Mouse (Mus musculus) bone marrow, adult 2 months (tissue): ENCODE data around the gene Spag7. TPM values are rescaled to one million over a fixed set of nuclear protein-coding genes. Genes with fewer than 3 reads are reported as not detected.

ENCODE experiments used
- H3K27ac ChIP-seq: fragments of 200-500 bp; 2 replicates; pipeline ENCODE4 v1.5.1; 2012; ENCODE audit warnings: low read depth, mild to moderate bottlenecking, control low read depth, inconsistent platforms, low read length; ENCODE audit not compliant: control insufficient read depth, poor library complexity, insufficient read depth
- H3K4me1 ChIP-seq: fragments of 200-500 bp; 2 replicates; pipeline ENCODE4 v1.6.1; 2011; ENCODE audit warnings: low read length; ENCODE audit not compliant: control insufficient read depth, insufficient read depth
- H3K4me3 ChIP-seq: fragments of 200-500 bp; replicated peaks from 2 replicates; pipeline ENCODE3; 2011; ENCODE audit warnings: mild to moderate bottlenecking, low read depth, low read length, control low read depth; ENCODE audit not compliant: control insufficient read depth
- CTCF ChIP-seq: fragments of 200-500 bp; IDR thresholded peaks from 2 replicates; pipeline ENCODE4 v1.5.1; 2011; ENCODE audit warnings: low read length, control low read depth; ENCODE audit not compliant: control insufficient read depth, insufficient read depth
- POLR2A ChIP-seq: fragments of 200-500 bp; IDR thresholded peaks from 2 replicates; pipeline ENCODE4 v1.6.1; 2011; ENCODE audit warnings: low read depth, mild to moderate bottlenecking, control low read depth, low read length, borderline replicate concordance; ENCODE audit not compliant: control insufficient read depth
- WGBS: fragments of 180-500 bp; shearing (Covaris S2); methylation state at CpG from one replicate; pipeline ENCODE4 v1.1.7; 2018; 5-methylcytosine and 5-hydroxymethylcytosine counted together
- polyA plus RNA-seq: library from polyadenylated mRNA; stranded (reverse); fragments of >200 nt; gene quantifications from 2 replicates; pipeline ENCODE4 v1.2.4, GENCODE M21; 2011; ENCODE audit warnings: low replicate concordance; ENCODE audit not compliant: missing spikeins, insufficient read depth, insufficient read length

Gene Spag7
- polyA plus RNA-seq, 1 experiment: 70.9 TPM

GRCm38 (mm10) chr11:70678092-70678491 lies 8.9 kb upstream of the Spag7 start:
- 86% methylated on average over 9 of the region's 9 CpGs for WGBS
- TF ChIP-seq POLR2A: no peak
- peaks cover 4% of the 10 kb centered on the region; the same call in 1 of the 2 replicates for H3K4me1 ChIP-seq
- H3K27ac ChIP-seq: no peak overlapping the region
- H3K4me3 ChIP-seq: no peak overlapping the region

GRCm38 (mm10) chr11:70674501-70674900 lies 5.3 kb upstream of the Spag7 start:
- WGBS: 31% methylated on average over 11 of the region's 11 CpGs
- no peak overlapping the region for H3K27ac ChIP-seq
- H3K4me3 ChIP-seq: no peak overlapping the region
- peaks cover 4% of the 10 kb centered on the region; the same call in 1 of the 2 replicates for H3K4me1 ChIP-seq
- TF ChIP-seq POLR2A (no peak), CTCF (no peak)

- Histone ChIP-seq H3K4me1 (no peaks in the 10 kb centered on the region), H3K4me3 (no peak overlapping the region), H3K27ac (no peak overlapping the region)
- WGBS: 89% methylated on average over 6 of the region's 6 CpGs
- TF ChIP-seq CTCF (no peak), POLR2A (no peak)
These were observed 4.8 kb upstream of the Spag7 start for GRCm38 (mm10) chr11:70674014-70674413.

- Histone ChIP-seq H3K4me3 (no peak overlapping the region), H3K27ac (no peak overlapping the region), H3K4me1 (no peaks in the 10 kb centered on the region; the same call in 1 of the 2 replicates)
- WGBS: 86% methylated on average over 16 of the region's 16 CpGs
- no peak for TF ChIP-seq POLR2A
- TF ChIP-seq CTCF: no peak
These were observed 2.3 kb upstream of the Spag7 start for GRCm38 (mm10) chr11:70671333-70672047.

DNA sequence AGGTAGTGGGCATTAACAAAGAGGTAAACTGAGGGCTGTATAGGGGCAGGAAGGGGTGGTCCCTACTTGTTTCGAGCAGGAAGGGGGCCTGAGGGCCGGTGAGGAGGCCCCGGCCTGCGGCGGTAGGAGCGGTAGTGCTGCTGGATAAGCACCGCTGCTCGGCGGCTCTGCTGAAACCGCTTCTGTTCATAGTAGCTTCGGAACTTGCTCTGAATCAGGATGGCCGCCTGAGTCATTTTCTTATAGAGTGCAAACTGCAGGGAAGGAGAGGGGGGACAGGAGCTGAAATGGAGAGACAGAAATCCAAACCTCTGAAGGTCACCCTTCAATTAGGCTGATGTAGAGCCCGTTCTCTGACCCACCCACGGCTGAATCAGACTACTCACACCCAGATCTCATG lies 1.3 kb upstream of the Spag7 start:
- H3K4me1 ChIP-seq: no peaks in the 10 kb centered on the region; the same call in 1 of the 2 replicates
- TF ChIP-seq POLR2A: no peak
- no peak for TF ChIP-seq CTCF
- no peak overlapping the region for H3K27ac ChIP-seq
- no peak overlapping the region for H3K4me3 ChIP-seq
- WGBS: 80% methylated on average over 14 of the region's 14 CpGs

GRCm38 (mm10) chr11:70669582-70670345 lies 548 bp upstream of the Spag7 start:
- whole genome bisulfite sequencing: under 1% methylated on average over 31 of the region's 31 CpGs
- peak overlapping the region; percentile 95 for H3K27ac ChIP-seq
- peak overlapping the region; percentile 84 for H3K4me3 ChIP-seq
- TF ChIP-seq CTCF (peak; percentile 23; the same call in 1 of the 2 replicates), POLR2A (no peak)
- no peaks in the 10 kb centered on the region; the same call in 1 of the 2 replicates for H3K4me1 ChIP-seq

- WGBS: under 1% methylated on average over 15 of the region's 15 CpGs
- TF ChIP-seq POLR2A (no peak), CTCF (no peak)
These were observed 863 bp downstream of the Spag7 start for GRCm38 (mm10) chr11:70668335-70668770.

DNA sequence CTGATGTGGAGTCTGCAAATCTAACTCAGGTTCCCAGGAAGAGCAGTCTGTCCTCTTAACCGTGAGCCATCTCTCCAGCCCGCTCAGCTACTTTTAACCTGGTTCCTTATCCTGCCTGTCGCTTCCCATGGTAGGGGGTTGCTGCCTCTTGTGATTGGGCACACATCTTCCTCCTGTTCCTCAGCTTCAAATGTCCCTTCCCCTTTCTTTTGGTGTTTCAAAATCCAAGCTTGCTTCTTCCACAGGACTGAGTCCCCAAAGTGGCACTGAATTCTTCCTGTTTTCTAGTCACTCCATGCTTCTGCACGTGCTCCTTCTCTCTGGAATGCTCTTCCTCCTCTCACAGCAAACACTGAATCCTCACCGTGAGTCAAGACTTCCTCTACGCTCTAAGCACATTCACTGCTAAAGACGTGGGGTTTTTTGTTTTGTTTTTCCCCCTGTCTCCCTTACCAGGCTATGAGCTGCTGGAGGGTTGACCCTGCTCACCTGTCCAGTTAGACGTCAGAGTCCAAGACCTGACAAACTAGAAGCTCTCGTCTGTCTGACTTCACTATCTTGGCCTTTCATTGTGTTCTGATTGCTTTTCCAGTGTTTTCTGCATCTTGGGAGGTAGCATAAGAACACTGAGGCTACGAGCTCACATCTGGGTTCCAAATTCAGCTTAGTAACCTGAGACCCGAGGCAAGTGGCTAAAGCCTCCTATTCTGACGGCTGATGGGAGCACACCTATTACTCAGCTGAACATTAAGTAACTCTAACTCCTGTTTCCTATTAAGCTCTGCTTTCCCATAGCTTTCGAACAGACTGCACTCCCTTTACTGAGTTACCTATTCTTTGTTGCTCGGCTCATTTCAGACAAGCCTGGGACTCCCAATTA lies 1.7 kb downstream of the Spag7 start:
- Histone ChIP-seq H3K4me3 (no peak overlapping the region), H3K27ac (peak overlapping the region; percentile 30; the same call in 1 of the 2 replicates), H3K4me1 (no peaks in the 10 kb centered on the region; the same call in 1 of the 2 replicates)
- no peak for TF ChIP-seq CTCF
- TF ChIP-seq POLR2A: no peak
- WGBS: 54% methylated on average over 14 of the region's 14 CpGs

More at GRCm38 (mm10) chr11:70668335-70668770, 863 bp downstream of the Spag7 start:
- Histone ChIP-seq H3K27ac (peak overlapping the region; percentile 68), H3K4me3 (peak overlapping the region; percentile 84), H3K4me1 (no peaks in the 10 kb centered on the region; the same call in 1 of the 2 replicates)
